Mouse (Mus musculus) liver, embryonic 16.5 days (tissue): ENCODE measurements around the gene Lmod3. TPM values are rescaled to one million over a fixed set of nuclear protein-coding genes. Genes with fewer than 3 reads are reported as not detected.
A peak's percentile ranks its signal among the peaks of the same experiment; 100 is the strongest.

Experiments
- ATAC-seq: fragments of 200-750 bp; cut with Nextera tagmentation; 2 replicates; pipeline ENCODE4 v1.8.0; 2017; ENCODE audit warnings: low read depth, mild to moderate bottlenecking, moderate number of reproducible peaks, moderate library complexity
- H3K27ac ChIP-seq: fragments of 300-500 bp; sonication (generic); 2 replicates; pipeline ENCODE4 v1.5.1; 2014; ENCODE audit warnings: mild to moderate bottlenecking, low read length
- H3K27me3 ChIP-seq: fragments of 300-500 bp; sonication (generic); 2 replicates; pipeline ENCODE4 v1.6.1; 2014; ENCODE audit warnings: low read depth, low read length, mixed read lengths; ENCODE audit not compliant: control insufficient read depth, insufficient read depth
- H3K36me3 ChIP-seq: fragments of 300-500 bp; sonication (generic); 2 replicates; pipeline ENCODE4 v1.6.1; 2014; ENCODE audit warnings: mild to moderate bottlenecking; ENCODE audit not compliant: control insufficient read depth, insufficient read depth
- H3K4me1 ChIP-seq: fragments of 300-500 bp; sonication (generic); 2 replicates; pipeline ENCODE4 v1.6.1; 2014; ENCODE audit warnings: low read depth, low read length, mixed read lengths; ENCODE audit not compliant: control insufficient read depth
- H3K4me2 ChIP-seq: fragments of 300-500 bp; sonication (generic); 2 replicates; pipeline ENCODE4 v1.6.1; 2014; ENCODE audit warnings: low read depth, low read length, mixed read lengths
- H3K4me3 ChIP-seq: fragments of 300-500 bp; sonication (generic); 2 replicates; pipeline ENCODE4 v1.5.1; 2014; ENCODE audit warnings: low read depth, mild to moderate bottlenecking, low read length
- H3K9ac ChIP-seq: fragments of 300-500 bp; sonication (generic); 2 replicates; pipeline ENCODE4 v1.6.1; 2014; ENCODE audit warnings: low read depth, low read length
- H3K9me3 ChIP-seq: fragments of 300-500 bp; sonication (generic); replicated peaks from 2 replicates; pipeline ENCODE4 v1.6.1; 2016; ENCODE audit warnings: low read length; ENCODE audit not compliant: control insufficient read depth
- WGBS: fragments of 180-500 bp; shearing (Covaris S2); extraction: QIAGEN DNeasy Blood & Tissue Kit; methylation state at CpG from one replicate; pipeline ENCODE4 v1.1.7; 2014; ENCODE audit not compliant: insufficient replicate concordance; 5-methylcytosine and 5-hydroxymethylcytosine counted together
- polyA plus RNA-seq: library from polyadenylated mRNA; unstranded; fragments of >200 nt; fragmentation: Nextera tagmentation; extraction: Ambion mirVana; gene quantifications from 2 replicates; pipeline ENCODE4 v1.2.1, GENCODE M21; 2015

Lmod3 gene
- polyA plus RNA-seq, 1 experiment from 2014 or later, result 0.81 TPM

GRCm38 (mm10) chr6:97204952-97205351, 47.6 kb downstream of the Lmod3 start:
- Histone ChIP-seq H3K27ac (peak overlapping the region; percentile 76), H3K36me3 (0 out of 2 replicates have a peak, but pooled peaks cover 3% of the 10 kb centered on the region), H3K4me1 (peaks cover 29% of the 10 kb centered on the region), H3K4me3 (peak overlapping the region; percentile 94), H3K9ac (peak overlapping the region; percentile 95), H3K9me3 (no peaks in the 10 kb centered on the region), H3K4me2 (peak overlapping the region; percentile 76), H3K27me3 (no peaks in the 10 kb centered on the region)
- peak; percentile 37 for ATAC-seq
- under 1% methylated on average over 16 of the region's 16 CpGs for WGBS

- Histone ChIP-seq H3K4me2 (peak overlapping the region; percentile 76), H3K27ac (peak overlapping the region; percentile 76), H3K4me3 (peak overlapping the region; percentile 94), H3K9me3 (no peaks in the 10 kb centered on the region), H3K36me3 (0 out of 2 replicates have a peak, but pooled peaks cover 3% of the 10 kb centered on the region), H3K27me3 (no peaks in the 10 kb centered on the region), H3K4me1 (peaks cover 25% of the 10 kb centered on the region), H3K9ac (peak overlapping the region; percentile 95)
- 11% methylated on average over 9 of the region's 9 CpGs for WGBS
- no peak for ATAC-seq
Measured at GRCm38 (mm10) chr6:97204252-97204869, 48.2 kb downstream of the Lmod3 start.

- no peaks in the 10 kb centered on the region for H3K9me3 ChIP-seq
- H3K4me1 ChIP-seq, result peaks cover 22% of the 10 kb centered on the region
- no peak for ATAC-seq
- no peak overlapping the region for H3K9ac ChIP-seq
- no peak overlapping the region for H3K4me2 ChIP-seq
- H3K4me3 ChIP-seq, result no peak overlapping the region
- no peak overlapping the region for H3K27ac ChIP-seq
- WGBS, result 67% methylated on average over 3 of the region's 3 CpGs
- no peaks in the 10 kb centered on the region for H3K27me3 ChIP-seq
- peaks cover 5% of the 10 kb centered on the region for H3K36me3 ChIP-seq
Measured at GRCm38 (mm10) chr6:97202477-97202876, 50.1 kb downstream of the Lmod3 start.

GRCm38 (mm10) chr6:97200437-97200836, 52.1 kb downstream of the Lmod3 start:
- no peaks in the 10 kb centered on the region for H3K9me3 ChIP-seq
- no peak for ATAC-seq
- 66% methylated on average over 3 of the region's 3 CpGs for WGBS
- no peaks in the 10 kb centered on the region for H3K27me3 ChIP-seq
- H3K4me1 ChIP-seq, result peaks cover 14% of the 10 kb centered on the region
- H3K27ac ChIP-seq, result no peak overlapping the region
- H3K4me3 ChIP-seq, result no peak overlapping the region
- no peak overlapping the region for H3K4me2 ChIP-seq
- H3K36me3 ChIP-seq, result peaks cover 22% of the 10 kb centered on the region
- no peak overlapping the region for H3K9ac ChIP-seq

Other genes with a start within 250 kb of the Lmod3 start
- not detected in 2 replicates for gene Fam19a4, start 192.3 kb downstream of the Lmod3 start, polyA plus RNA-seq
- 1.8 and 2.1 TPM in 2 replicates for gene Eogt, start 103.6 kb downstream of the Lmod3 start, polyA plus RNA-seq
- 10.5 and 14.5 TPM in 2 replicates for gene Tmf1, start 73.6 kb downstream of the Lmod3 start, polyA plus RNA-seq
- gene Uba3, start 47.1 kb downstream of the Lmod3 start, polyA plus RNA-seq, result 19.6 and 24.5 TPM in 2 replicates
- gene Arl6ip5, start 42.1 kb downstream of the Lmod3 start, polyA plus RNA-seq, result 34.6 and 35.7 TPM in 2 replicates